Mouse (Mus musculus) hindbrain, embryonic 14.5 days (tissue): ENCODE results near the gene Mical2. TPM values are rescaled to one million over a fixed set of nuclear protein-coding genes. Genes with fewer than 3 reads are reported as not detected.
A peak's percentile ranks its signal among the peaks of the same experiment; 100 is the strongest.

Experiments used
- ATAC-seq: fragments of 200-750 bp; cut with Nextera tagmentation; 2 replicates; pipeline ENCODE4 v1.8.0; 2017; ENCODE audit warnings: moderate number of reproducible peaks, mild to moderate bottlenecking, moderate TSS enrichment, moderate library complexity; ENCODE audit not compliant: low FRiP score
- DNase-seq: peaks from one replicate; pipeline ENCODE4 v3.0.0-alpha.2; 2015; ENCODE audit warnings: low spot score
- H3K27ac ChIP-seq: fragments of 300-500 bp; sonication (generic); 2 replicates; pipeline ENCODE4 v1.5.1; 2014; ENCODE audit warnings: mild to moderate bottlenecking, moderate library complexity
- H3K27me3 ChIP-seq: fragments of 300-500 bp; sonication (generic); 2 replicates; pipeline ENCODE4 v1.6.1; 2014; ENCODE audit warnings: mild to moderate bottlenecking, low read length, mixed read lengths; ENCODE audit not compliant: control insufficient read depth, insufficient read depth
- H3K36me3 ChIP-seq: fragments of 300-500 bp; sonication (generic); replicated peaks from 2 replicates; pipeline ENCODE4 v1.6.1; 2014; ENCODE audit not compliant: control insufficient read depth, insufficient read depth
- H3K4me1 ChIP-seq: fragments of 300-500 bp; sonication (generic); replicated peaks from 2 replicates; pipeline ENCODE4 v1.6.1; 2014; ENCODE audit warnings: antibody characterized with exemption, low read length, mixed read lengths; ENCODE audit not compliant: control insufficient read depth, insufficient read depth
- H3K4me2 ChIP-seq: fragments of 300-500 bp; sonication (generic); replicated peaks from 2 replicates; pipeline ENCODE4 v1.6.1; 2014; ENCODE audit warnings: mild to moderate bottlenecking, moderate library complexity
- H3K4me3 ChIP-seq: fragments of 300-500 bp; sonication (generic); replicated peaks from 2 replicates; pipeline ENCODE4 v1.5.1; 2014; ENCODE audit warnings: mild to moderate bottlenecking, low read length
- H3K9ac ChIP-seq: fragments of 300-500 bp; sonication (generic); 2 replicates; pipeline ENCODE4 v1.6.1; 2014
- H3K9me3 ChIP-seq: fragments of 300-500 bp; sonication (generic); 2 replicates; pipeline ENCODE4 v1.6.1; 2016; ENCODE audit warnings: low read length; ENCODE audit not compliant: control insufficient read depth
- WGBS: fragments of 180-500 bp; shearing (Covaris S2); extraction: QIAGEN DNeasy Blood & Tissue Kit; methylation state at CpG from one replicate; pipeline ENCODE4 v1.1.7; 2014; 5-methylcytosine and 5-hydroxymethylcytosine counted together
- polyA plus RNA-seq: library from polyadenylated mRNA; unstranded; fragments of >200 nt; fragmentation: Nextera tagmentation; extraction: Ambion mirVana; gene quantifications from 2 replicates; pipeline ENCODE4 v1.2.1, GENCODE M21; 2014

Mical2 gene
- polyA plus RNA-seq, 1 experiment from 2014 or later = 4.0 TPM

DNA sequence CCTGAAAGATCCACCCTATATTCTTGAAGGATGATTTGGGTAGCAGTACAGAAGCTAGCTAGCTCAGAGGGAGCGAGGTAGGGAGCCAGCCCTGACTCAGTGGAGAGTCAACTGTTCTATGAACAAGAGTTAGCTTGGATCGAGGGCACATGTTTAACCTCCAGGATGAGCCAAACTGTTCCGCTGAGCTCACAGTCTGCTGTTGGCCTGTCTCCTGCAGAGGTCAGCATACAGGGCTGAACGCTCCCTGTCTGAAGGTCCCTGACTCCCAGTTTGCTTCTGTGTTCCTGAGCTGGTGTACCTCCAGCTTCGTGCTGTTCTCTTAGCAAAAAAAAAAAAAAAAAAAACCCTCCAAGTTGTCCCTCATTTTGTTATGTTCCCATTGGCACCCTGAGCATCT, 112.1 kb downstream of the Mical2 start:
- no peak overlapping the region for H3K27ac ChIP-seq
- ATAC-seq (no peak), DNase-seq (no peak)
- no peak overlapping the region for H3K4me2 ChIP-seq
- no peak overlapping the region for H3K9ac ChIP-seq
- no peaks in the 10 kb centered on the region for H3K36me3 ChIP-seq
- H3K4me3 ChIP-seq = no peak overlapping the region
- H3K27me3 ChIP-seq = no peaks in the 10 kb centered on the region
- 81% methylated on average over 5 of the region's 5 CpGs for WGBS
- H3K9me3 ChIP-seq = no peaks in the 10 kb centered on the region
- no peaks in the 10 kb centered on the region for H3K4me1 ChIP-seq

DNA sequence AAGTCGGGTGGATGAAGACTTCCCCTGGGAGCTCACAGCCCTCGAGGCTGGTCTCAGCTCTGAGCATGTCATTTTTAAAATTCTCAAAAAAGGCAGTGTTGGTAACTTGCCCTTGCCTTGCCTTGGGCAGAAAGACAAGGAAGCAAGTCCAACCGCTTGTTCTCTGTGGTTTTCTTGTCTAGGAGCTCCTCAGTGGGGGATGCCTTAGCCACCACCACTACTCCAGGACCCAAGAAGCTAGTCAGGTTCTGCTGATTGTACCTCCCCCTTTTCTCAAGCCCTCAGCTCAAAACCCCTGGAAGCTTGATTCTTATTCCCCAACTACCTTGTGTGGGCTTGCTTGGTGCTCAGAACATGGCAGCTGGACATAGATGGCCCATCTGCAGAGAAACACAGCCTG, 115.4 kb downstream of the Mical2 start:
- Histone ChIP-seq H3K9ac (no peak overlapping the region), H3K27me3 (no peaks in the 10 kb centered on the region), H3K36me3 (no peaks in the 10 kb centered on the region), H3K4me1 (no peaks in the 10 kb centered on the region), H3K9me3 (no peaks in the 10 kb centered on the region), H3K4me2 (no peak overlapping the region), H3K27ac (no peak overlapping the region), H3K4me3 (no peak overlapping the region)
- DNase-seq = no peak
- WGBS = 78% methylated on average over 3 of the region's 3 CpGs
- no peak for ATAC-seq

DNA sequence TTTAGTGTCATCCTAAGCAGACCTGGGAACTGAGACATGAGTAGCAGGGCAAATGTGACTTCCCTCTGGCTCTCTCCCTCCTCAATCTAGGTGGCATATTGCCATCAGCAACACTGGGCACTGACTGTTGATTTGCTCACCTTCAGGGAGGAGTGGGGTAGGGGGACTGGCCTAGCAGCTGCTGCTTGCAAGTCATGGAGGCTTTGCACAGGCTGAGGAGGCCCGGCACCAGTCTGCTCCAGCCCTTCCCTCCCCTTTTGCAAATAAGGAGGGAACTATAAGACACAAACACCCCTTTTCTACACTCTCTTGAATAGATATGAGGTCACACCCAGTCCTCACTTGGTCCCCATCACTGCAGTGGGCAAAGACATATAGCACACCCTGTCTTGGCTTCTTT, 120.0 kb downstream of the Mical2 start:
- DNase-seq (no peak), ATAC-seq (no peak)
- no peak overlapping the region for H3K27ac ChIP-seq
- no peaks in the 10 kb centered on the region for H3K27me3 ChIP-seq
- H3K4me3 ChIP-seq = no peak overlapping the region
- no peaks in the 10 kb centered on the region for H3K9me3 ChIP-seq
- no peaks in the 10 kb centered on the region for H3K36me3 ChIP-seq
- H3K4me1 ChIP-seq = no peaks in the 10 kb centered on the region
- no peak overlapping the region for H3K9ac ChIP-seq
- WGBS = 52% methylated on average over 1 of the region's 1 CpGs
- H3K4me2 ChIP-seq = no peak overlapping the region

DNA sequence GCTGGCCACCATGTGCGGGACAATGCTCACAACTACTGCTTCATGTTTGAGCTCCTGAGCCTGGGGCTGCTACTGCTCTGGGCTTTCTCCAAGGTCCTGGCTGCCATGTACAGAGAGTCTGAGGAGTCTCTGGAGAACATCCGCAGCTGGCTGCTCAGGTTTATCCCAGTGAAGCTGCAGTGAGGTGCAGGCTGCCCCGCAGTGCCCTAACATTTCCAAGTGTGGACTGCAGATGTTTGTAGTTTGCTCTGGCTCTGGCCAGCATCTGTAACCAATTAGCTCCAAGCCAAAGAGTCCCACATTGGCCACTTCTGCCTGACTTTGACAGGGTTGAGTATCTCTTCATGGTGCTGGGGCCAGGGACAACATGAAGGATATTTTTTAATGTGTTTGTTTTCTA, 125.9 kb downstream of the Mical2 start:
- Histone ChIP-seq H3K4me2 (no peak overlapping the region), H3K4me3 (no peak overlapping the region), H3K36me3 (no peaks in the 10 kb centered on the region), H3K27ac (no peak overlapping the region), H3K9me3 (no peaks in the 10 kb centered on the region), H3K9ac (no peak overlapping the region), H3K27me3 (no peaks in the 10 kb centered on the region), H3K4me1 (peaks cover 16% of the 10 kb centered on the region)
- WGBS = 82% methylated on average over 3 of the region's 3 CpGs
- ATAC-seq (no peak), DNase-seq (no peak)

DNA sequence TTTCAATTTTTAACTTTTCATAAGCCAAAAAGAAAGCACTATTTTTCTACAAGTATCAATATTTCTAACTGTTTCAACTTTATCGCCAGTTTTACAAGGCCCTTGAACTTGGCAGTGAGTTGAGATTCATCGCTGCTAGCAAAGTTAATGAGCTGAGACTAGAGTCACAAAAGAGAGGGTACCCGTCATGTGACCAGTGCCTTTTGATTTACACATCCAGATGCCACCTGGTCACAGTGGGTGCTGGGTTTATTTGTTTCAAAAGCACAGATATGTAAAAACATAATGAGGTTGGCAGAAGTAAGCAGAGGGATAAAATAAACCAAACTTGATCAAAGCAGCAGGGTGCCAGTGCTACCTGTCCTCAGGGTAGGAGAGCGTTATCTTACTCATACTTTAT, 126.3 kb downstream of the Mical2 start:
- H3K27me3 ChIP-seq = no peaks in the 10 kb centered on the region
- DNase-seq = no peak
- H3K4me3 ChIP-seq = no peak overlapping the region
- H3K9ac ChIP-seq = no peak overlapping the region
- no peak overlapping the region for H3K27ac ChIP-seq
- H3K4me2 ChIP-seq = no peak overlapping the region
- H3K9me3 ChIP-seq = no peaks in the 10 kb centered on the region
- WGBS = 58% methylated on average over 4 of the region's 4 CpGs
- ATAC-seq = no peak
- H3K36me3 ChIP-seq = no peaks in the 10 kb centered on the region
- peaks cover 16% of the 10 kb centered on the region for H3K4me1 ChIP-seq

DNA sequence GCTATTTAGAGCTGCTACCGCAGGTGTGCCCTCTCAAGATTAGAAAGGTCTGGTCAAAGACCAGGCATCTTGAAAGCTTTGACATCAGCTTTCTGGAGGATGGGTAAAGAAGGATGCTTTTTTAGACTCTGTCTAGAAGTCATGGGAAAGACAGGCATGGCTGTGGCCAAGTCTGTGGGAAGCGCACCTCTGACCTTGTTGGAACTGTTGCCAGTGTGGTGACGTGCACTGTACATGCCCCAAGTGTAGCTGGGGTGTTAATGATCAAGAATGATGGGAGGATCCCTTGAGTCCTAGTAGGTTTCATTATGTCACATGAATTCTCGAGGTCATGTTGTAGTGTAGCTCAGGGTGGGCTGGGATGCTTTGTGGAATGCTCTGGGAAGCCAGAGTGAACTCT, 127.4 kb downstream of the Mical2 start:
- Histone ChIP-seq H3K36me3 (no peaks in the 10 kb centered on the region), H3K4me3 (no peak overlapping the region), H3K27ac (no peak overlapping the region), H3K4me2 (no peak overlapping the region), H3K4me1 (peaks cover 16% of the 10 kb centered on the region), H3K9me3 (no peaks in the 10 kb centered on the region), H3K9ac (no peak overlapping the region), H3K27me3 (no peaks in the 10 kb centered on the region)
- DNase-seq (no peak), ATAC-seq (no peak)
- 74% methylated on average over 4 of the region's 4 CpGs for WGBS

DNA sequence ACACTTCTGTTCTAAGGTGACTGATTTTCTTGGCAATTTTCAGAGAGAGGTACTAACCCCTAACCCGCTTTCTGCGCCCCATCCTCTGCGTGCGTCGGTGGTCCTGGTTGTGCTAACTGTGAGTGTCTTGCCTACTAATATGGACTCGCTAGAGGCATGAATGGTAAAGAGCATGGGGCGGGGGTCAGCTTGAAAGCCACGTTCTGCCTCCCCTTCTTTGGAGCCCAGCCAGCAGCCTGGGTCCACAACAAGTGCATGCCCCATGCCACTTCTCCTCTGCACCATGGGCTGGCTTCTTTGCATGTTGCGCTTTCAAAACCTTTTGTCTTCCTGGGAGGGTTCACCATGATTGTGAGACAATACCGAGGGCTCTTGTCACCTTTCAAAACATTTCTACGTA, 128.3 kb downstream of the Mical2 start:
- Histone ChIP-seq H3K27me3 (no peaks in the 10 kb centered on the region), H3K4me1 (peaks cover 16% of the 10 kb centered on the region), H3K9me3 (no peaks in the 10 kb centered on the region), H3K36me3 (no peaks in the 10 kb centered on the region), H3K9ac (no peak overlapping the region), H3K4me2 (no peak overlapping the region), H3K27ac (no peak overlapping the region), H3K4me3 (no peak overlapping the region)
- ATAC-seq (no peak; the same call in 1 of the 2 replicates), DNase-seq (no peak)
- WGBS = 37% methylated on average over 11 of the region's 11 CpGs

DNA sequence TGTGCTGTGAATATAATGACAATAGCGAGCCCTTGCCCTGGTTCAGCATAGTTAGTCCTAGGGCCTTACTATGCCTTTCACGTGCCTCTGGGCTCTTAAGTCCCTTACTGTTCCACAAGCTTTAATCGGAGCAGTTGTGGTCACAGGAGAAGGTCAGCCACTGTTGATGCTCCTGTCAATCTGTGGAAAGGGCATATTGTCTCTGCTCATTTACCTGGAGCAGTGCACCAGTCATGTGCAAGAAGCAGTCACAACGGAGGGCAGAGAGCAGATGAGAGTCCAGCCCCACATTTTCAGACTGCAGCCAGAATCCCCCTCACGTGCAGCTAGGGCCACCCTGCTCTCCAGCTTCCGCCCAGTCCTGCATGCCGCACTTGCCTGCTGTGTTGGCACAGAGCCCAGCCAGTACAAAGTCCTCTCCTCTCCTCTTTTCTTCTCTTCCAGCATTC, 128.9 kb downstream of the Mical2 start:
- H3K9ac ChIP-seq = no peak overlapping the region
- peaks cover 16% of the 10 kb centered on the region for H3K4me1 ChIP-seq
- DNase-seq (peak; percentile 62), ATAC-seq (peak; percentile 85; the same call in 1 of the 2 replicates)
- peak overlapping the region; percentile 40; the same call in 1 of the 2 replicates for H3K27ac ChIP-seq
- WGBS = 5% methylated on average over 7 of the region's 7 CpGs
- no peaks in the 10 kb centered on the region for H3K9me3 ChIP-seq
- no peaks in the 10 kb centered on the region for H3K27me3 ChIP-seq
- no peak overlapping the region for H3K4me2 ChIP-seq
- H3K4me3 ChIP-seq = no peak overlapping the region
- no peaks in the 10 kb centered on the region for H3K36me3 ChIP-seq

DNA sequence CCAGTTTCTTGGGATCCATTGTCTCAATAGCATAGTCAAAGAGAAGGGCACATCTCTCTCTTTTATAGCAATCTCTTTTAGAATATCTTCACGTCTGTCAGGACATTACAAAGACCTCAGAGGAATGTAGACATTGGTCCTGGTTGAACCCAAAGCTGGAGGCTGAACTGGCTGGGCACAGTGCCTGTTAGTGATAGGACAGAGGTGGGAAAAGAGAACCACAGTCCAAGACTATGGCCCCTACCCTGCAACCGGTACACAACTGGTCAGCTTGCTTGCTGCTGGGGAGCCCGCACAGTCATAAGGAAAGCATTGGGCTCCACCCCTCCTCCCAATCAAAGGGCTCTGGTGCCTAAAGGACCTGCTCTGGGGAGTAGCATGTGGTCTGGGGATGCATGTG, 133.9 kb downstream of the Mical2 start:
- 94% methylated on average over 3 of the region's 3 CpGs for WGBS
- Histone ChIP-seq H3K27ac (no peak overlapping the region), H3K4me2 (no peak overlapping the region), H3K4me3 (no peak overlapping the region), H3K36me3 (no peaks in the 10 kb centered on the region), H3K4me1 (peaks cover 8% of the 10 kb centered on the region), H3K27me3 (no peaks in the 10 kb centered on the region), H3K9ac (no peak overlapping the region), H3K9me3 (no peaks in the 10 kb centered on the region)
- ATAC-seq (no peak), DNase-seq (no peak)

DNA sequence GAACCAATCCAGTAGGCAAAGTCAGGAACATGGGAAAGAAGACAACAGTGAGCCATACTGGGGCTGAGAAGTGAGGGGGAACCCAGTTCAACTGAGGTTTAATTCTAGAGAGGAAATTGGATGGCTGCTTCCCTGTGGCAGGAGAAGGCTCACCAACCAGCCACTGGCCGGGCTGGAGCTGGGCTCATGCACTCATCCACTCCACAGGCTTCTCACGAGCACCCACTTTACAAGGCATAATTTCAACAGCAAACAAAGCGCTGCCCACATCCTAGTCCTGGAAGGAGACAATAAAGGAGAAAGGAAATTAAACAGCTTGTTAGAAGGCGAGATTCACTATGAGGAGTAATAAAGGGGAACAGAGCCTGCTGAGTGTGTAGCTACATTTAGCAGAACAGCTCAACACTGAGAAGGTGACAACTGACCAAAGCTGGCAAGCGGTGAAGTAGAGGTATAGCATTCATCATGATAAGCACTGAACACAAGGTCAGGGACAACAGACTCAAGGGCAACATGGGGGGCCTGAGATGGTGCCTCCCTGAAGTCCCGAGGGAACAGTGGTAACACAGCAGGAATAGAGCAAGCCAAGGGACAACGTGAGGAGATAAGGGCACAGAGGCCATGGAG, 137.0 kb downstream of the Mical2 start:
- Histone ChIP-seq H3K27ac (no peak overlapping the region), H3K36me3 (no peaks in the 10 kb centered on the region), H3K9me3 (no peaks in the 10 kb centered on the region), H3K4me1 (no peaks in the 10 kb centered on the region), H3K27me3 (no peaks in the 10 kb centered on the region), H3K4me2 (no peak overlapping the region), H3K9ac (no peak overlapping the region), H3K4me3 (no peak overlapping the region)
- WGBS = 87% methylated on average over 7 of the region's 7 CpGs
- DNase-seq (no peak), ATAC-seq (no peak)
